Mouse (Mus musculus) ES-E14 (cell line): ENCODE results near the gene Abcb11.

ENCODE experiments used
- MAFK ChIP-seq: IDR thresholded peaks from 2 replicates; pipeline ENCODE4 v1.6.1; 2014; ENCODE audit warnings: mild to moderate bottlenecking, low read depth, low read length, inconsistent platforms; ENCODE audit not compliant: insufficient read depth
- ZNF384 ChIP-seq: IDR thresholded peaks from 2 replicates; pipeline ENCODE4 v1.6.1; 2012; ENCODE audit warnings: low read depth, low read length, inconsistent platforms

GRCm38 (mm10) chr2:69323018-69323417 lies 19.4 kb downstream of the Abcb11 start:
- TF ChIP-seq ZNF384 (no peak), MAFK (no peak)
